Mouse (Mus musculus) heart, postnatal 14 days (tissue): ENCODE measurements at regions not wholly inside any gene's neighbourhood (a gene's known extent, or its start where the extent isn't known, plus 50 kb on each side); places are given as distances from the start of the nearest gene placed in this dataset.
A peak's percentile ranks its signal among the peaks of the same experiment; 100 is the strongest.

Source experiments
- DNase-seq, 2 experiments: peaks; one replicate each; pipeline ENCODE4 v3.0.0; 2021 to 2022
- intact Hi-C: fragments of 180-260 bp; cut with DNase I; formaldehyde crosslinking; loops from one replicate; pipeline ENCODE4 v1.15.1; 2025

- no peak for DNase-seq
- intact Hi-C loops = no loop called here
Observed at GRCm38 (mm10) chr4:31381069-31381969, 582.6 kb upstream of the Map3k7 start.

DNA sequence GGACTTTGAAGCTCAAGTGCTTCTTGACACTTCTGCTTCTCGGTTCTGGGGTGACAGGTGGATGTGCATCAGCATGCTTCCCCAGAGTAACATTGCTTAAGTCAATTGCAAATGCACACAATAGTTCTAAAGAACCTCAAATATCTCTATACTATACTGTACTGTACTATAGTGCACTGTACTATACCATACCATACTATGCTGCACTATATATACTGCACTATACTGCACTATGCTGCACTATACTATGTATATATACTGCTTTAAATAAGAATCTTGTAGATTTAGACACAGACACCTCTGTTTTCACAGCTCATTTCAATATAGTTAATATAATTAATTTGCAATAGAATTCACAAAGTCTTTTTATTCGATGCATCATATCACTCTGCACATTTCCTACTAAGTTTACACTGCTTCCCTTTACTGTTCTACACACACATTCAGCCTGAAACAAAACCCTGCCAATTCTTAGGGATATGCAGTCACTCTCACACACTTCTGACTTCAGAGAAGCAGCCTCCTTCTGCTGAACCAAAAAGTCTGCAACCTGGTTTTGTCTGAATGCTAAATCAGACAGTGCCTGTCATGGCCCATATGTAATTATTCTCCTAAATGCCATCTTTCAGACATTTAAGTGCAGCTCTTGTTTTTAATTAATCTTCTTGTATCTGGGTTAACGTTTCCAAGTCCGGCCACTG is 570.8 kb upstream of the Map3k7 start:
- no peak for DNase-seq
- intact Hi-C loops = no loop called here

DNA sequence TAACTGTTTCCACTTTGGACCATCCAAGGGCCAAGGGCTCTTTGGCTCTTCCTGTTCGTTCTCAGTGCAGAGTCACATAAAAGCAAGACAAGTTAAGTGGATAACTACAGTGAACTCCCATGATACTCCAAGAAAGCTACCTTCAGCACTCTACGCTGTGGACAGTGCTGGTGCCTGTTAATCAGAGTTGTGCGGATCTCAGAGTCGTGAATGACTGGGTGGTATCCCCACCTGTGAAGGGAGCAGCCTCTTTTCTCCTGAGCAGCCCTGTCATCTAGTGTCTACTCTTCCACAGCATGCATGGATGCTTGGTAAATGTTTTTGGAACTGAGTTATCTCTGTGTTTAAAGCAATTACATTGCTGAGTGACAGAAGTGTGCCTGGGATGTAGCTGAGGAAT is 568.4 kb upstream of the Map3k7 start:
- intact Hi-C loops = no loop called here
- no peak for DNase-seq

GRCm38 (mm10) chr4:31403976-31404375 is 559.9 kb upstream of the Map3k7 start:
- intact Hi-C loops = no loop called here
- DNase-seq = no peak

- intact Hi-C loops = no loop called here
- peak; percentile 42 to 57 for DNase-seq
Observed at GRCm38 (mm10) chr4:31404840-31405714, 558.8 kb upstream of the Map3k7 start.

DNA sequence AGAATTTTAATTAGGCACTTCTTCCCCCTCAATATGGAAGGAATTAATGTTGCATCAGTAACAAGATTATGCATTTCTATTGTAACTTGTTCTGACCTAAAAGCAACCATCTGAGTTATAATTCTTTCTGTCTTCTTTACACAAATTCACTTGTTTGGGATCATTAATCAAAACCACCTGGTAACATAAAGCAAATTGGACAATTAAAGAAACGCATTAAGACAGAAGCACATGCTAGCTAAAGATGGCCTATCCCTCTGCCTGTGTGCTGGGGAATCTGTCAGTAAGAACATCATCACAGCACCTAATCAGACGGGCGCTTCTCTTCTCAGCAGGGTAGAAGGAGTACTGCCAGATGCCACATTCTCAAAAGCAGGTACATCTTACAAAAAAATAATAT is 553.7 kb upstream of the Map3k7 start:
- no peak for DNase-seq
- intact Hi-C loops = no loop called here

DNA sequence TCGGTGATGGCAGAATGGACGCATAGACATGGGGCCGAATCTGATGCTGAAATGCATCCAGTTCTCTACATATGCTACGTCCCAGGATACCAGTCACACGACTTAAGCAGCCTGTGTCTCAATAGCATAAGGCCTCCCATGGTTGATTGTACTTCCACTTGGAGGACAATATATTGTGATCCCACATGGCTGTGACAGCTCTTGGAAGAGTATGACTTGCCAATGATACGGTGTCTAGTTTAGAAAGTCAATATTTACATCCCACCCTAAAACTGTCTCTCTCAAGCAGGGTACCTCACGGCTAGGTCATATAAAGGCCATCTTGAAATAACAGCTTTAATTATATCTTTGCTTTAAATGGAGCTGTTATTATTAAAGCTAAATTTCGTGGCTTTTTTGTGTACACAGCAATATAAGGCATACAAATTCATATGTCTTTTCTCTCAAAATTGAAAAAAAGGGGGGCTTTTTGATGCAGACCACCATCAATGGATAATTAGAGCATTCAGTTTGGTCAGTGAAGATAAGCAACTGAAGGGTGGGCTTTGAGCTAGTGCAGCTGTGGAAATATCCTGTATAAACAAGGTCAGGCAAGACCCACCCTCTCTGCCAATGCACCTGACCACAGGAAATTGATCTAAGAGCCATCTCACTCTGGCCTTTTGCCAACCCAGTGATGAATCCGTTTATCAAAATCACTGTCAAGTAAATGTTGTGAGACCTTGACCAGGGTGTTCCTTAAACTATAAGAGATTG is 551.9 kb upstream of the Map3k7 start:
- no peak for DNase-seq
- intact Hi-C loops = no loop called here

- intact Hi-C loops = no loop called here
- no peak for DNase-seq
Observed at GRCm38 (mm10) chr4:31417161-31417560, 546.7 kb upstream of the Map3k7 start.

GRCm38 (mm10) chr4:31419240-31419639 is 544.7 kb upstream of the Map3k7 start:
- DNase-seq = peak; percentile 24 to 69
- intact Hi-C loops = no loop called here

DNA sequence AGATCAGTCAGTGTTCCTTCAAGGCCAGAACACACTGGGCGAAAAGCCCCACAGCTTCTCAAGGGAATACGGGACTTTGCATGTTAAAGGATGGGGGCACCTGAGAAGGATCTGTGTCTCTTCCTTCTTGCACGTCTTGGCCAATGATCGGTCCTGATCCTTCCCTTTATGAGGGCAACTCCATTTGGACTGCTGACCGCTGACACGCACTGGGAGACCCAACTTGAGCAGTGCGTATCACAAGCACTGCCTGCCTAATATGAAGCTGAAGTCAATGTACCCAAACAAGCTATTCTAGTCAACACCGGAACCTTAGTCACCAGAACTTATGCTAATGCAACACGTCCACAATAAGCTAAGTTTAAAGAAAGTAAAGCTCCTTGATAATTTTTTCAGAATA is 543.7 kb upstream of the Map3k7 start:
- DNase-seq = no peak
- intact Hi-C loops = loop anchor here (10.0 kb wide), 1 partner anchor 145 kb away; no protein-coding TSS in a partner anchor

DNA sequence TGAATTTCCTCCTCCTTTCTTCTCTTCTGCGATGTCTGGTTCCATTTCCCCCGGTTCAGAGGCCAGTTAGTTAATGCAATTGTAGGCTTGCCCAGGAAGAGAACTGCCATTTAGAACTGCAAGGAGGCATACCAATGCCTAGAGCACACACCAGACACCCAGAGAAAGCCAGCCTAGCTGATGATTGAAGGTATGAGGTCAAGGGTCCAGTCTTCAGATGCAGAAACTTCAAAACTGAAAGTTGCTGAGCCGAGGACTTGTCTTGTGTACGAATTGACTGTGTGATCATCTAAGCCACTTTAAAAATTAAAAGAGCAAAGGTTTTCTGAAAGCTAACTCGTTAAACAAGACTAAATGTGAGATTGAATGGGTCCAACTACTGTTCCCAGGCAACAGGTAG is 542.5 kb upstream of the Map3k7 start:
- intact Hi-C loops = loop anchor here (10.0 kb wide), 1 partner anchor 143 kb away; no protein-coding TSS in a partner anchor

DNA sequence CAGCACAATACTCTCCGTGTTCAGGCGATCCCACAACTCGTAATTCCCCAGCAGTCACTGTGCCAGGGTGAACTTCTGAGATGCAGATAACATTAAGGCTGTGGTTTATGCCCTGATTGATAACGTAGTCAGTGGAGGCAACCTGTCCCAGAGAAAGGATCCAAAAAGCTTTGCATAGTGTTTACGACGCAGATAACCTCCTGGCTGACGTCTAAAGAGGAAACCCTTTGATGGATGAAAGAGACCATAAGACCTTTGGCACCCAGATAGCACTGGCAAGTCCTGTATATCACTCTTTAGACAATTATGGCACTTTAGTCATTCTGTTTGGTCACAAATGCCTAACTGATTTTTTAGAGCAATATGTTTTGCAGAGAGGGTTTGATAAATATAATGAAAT is 538.8 kb upstream of the Map3k7 start:
- intact Hi-C loops = loop anchor here (10.0 kb wide), 1 partner anchor 140 kb away; no protein-coding TSS in a partner anchor
- no peak for DNase-seq

More for the DNA sequence above, 542.5 kb upstream of the Map3k7 start:
- DNase-seq = no peak

- DNase-seq = no peak
- intact Hi-C loops = loop anchor here (10.0 kb wide), 1 partner anchor 139 kb away; no protein-coding TSS in a partner anchor
Observed at GRCm38 (mm10) chr4:31425716-31426115, 538.2 kb upstream of the Map3k7 start.

DNA sequence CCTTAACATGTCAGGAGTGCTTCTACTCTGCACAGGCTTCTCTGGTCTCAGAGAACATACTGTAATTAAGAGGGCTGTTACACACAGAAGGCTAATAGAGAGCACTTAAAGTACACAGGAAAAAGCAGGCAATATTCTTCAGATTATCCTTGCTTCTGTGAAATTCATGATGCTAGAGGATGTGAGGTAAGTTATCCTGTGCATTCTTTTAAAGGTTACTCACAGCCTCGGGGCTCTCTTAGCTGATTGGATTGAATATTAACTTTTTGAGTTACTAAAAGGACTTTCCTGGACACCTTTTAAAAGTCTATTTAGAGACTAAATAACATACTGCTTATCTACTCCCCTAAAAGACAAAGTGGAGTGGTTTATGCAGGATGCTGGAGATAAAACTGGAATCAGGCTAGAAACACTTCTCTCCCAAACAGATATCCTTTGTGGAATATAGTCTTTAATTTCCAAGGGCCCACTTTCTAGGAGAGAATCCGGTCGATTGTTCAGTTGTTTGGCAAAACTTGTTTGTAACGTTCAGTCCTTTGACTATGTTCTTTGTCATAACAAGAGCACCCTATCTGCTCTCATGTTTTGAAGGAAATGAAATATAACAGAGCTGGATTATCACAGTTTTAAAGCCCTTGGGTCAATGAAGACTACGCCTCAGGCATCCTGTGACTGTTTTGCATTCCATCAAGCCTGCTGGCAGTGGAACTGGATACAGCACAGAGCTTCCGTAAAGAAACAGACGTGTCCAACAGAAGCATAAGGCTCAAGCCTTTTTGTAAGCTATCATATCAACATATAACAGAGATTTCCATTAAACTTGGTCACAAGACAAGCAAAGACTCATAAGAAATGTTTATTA is 537.5 kb upstream of the Map3k7 start:
- intact Hi-C loops = loop anchor here (10.0 kb wide), 1 partner anchor 138 kb away; no protein-coding TSS in a partner anchor
- DNase-seq = no peak

DNA sequence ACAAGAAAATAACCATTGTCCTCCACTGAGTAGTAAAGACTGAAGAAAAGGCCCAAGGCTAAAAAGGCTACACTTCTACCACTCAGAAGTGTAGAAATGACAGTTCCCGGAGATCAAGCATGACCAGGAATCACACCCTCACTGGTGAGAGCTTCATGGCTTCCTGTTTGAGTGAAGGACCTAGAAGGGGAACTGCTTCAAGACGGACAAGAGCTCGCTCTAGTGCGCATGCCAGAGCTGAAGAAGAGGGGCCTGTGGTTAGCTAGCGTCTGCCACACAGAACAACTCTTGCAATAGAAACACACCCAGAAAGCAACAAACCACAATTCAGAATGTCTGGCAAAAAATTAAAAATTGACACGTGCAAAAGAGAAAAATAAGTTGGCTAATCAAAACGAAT is 530.0 kb upstream of the Map3k7 start:
- intact Hi-C loops = no loop called here
- DNase-seq = no peak

DNA sequence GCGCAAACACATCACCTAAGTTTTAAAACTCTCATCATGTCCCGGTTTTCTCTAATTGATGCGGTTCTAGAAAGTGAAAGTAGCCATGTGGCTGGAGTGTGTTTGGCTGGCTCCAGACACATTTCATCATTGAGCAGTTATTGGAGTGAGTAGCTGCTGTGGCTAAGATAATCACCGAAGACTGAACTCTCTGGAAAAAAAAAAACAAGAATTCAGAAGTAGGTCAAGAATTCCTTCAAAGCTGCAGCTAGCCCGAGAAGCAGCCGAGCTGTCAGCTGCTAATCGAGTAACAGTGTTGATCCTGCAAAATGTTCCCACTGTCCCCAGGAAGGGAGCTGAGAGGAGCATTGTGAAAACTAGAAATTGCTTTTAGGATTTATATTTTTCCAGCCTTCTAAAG is 509.0 kb upstream of the Map3k7 start:
- intact Hi-C loops = loop anchor here (10.0 kb wide), 1 partner anchor 190 kb away; no protein-coding TSS in a partner anchor
- peak; percentile 3 to 14 for DNase-seq

GRCm38 (mm10) chr4:31455466-31455865 is 508.4 kb upstream of the Map3k7 start:
- peak; percentile 2 to 15 for DNase-seq
- intact Hi-C loops = loop anchor here (10.0 kb wide), 1 partner anchor 189 kb away; no protein-coding TSS in a partner anchor

- no peak for DNase-seq
- intact Hi-C loops = no loop called here
Observed at GRCm38 (mm10) chr4:31462456-31462855, 501.4 kb upstream of the Map3k7 start.
